Mouse (Mus musculus): ENCODE measurements around the gene Rbm7. TPM values are rescaled to one million over a fixed set of nuclear protein-coding genes. Genes with fewer than 3 reads are reported as not detected.
"Not testable (repeated sequence)": the region's sequence is repeated elsewhere in the genome, so short reads cannot be mapped to it uniquely, and the experiment has no call there.

The Rbm7 gene
- polyA plus RNA-seq, 1 experiment from 2014 or later: 128 TPM

DNA sequence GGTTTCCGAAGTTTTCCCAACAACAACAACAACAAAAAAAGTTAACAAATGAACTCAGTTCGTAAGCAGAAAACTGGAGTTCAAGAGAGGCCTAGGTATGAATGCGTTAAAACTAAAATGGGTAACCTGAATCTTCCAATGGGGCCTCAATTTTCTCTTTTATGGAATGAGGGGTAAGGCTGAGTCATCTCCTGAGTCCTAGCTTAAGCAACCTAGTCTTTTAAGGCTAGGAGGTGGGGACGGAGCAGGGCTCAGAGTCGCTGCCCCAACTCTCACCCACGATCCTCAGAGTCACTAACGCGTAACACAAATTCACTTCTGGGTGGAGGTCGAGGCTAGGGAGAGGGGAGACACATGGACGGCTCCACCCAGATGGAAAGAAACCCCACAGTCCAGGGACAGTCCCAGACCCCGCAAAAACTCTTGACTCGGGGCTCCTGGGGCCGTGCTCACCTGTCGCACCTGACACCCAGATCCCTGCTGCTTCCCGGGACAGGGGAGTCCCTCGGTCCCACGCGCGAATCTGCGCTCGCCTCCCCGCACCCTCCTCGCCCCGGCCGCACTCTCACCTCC is 15.2 kb downstream of the Rbm7 start:
- Histone ChIP-seq H3K27ac (no peak overlapping the region), H3K27me3 (no peaks in the 10 kb centered on the region), H3K4me3 (replicated peaks) (peak overlapping the region; percentile 79), H3K9me3 (no peaks in the 10 kb centered on the region), H3K36me3 (peaks cover 31% of the 10 kb centered on the region), H3K4me1 (replicated peaks) (peaks cover 13% of the 10 kb centered on the region), H3K9ac (replicated peaks) (peak overlapping the region; percentile 72), H3K4me2 (peak overlapping the region; percentile 82)
- ATAC-seq (ENCODE audit: insufficient number of reproducible peaks, insufficient read depth, low FRiP score, low TSS enrichment, low read depth): peak; percentile 81
- 6% methylated on average over 24 of the region's 25 CpGs for WGBS

- H3K4me3 ChIP-seq (replicated peaks): no peak overlapping the region
- H3K4me2 ChIP-seq: no peak overlapping the region
- H3K27me3 ChIP-seq: no peaks in the 10 kb centered on the region
- H3K27ac ChIP-seq: no peak overlapping the region
- no peak overlapping the region for H3K9ac ChIP-seq (replicated peaks)
- peaks cover 13% of the 10 kb centered on the region for H3K4me1 ChIP-seq (replicated peaks)
- peaks cover 36% of the 10 kb centered on the region for H3K36me3 ChIP-seq
- 92% methylated on average over 4 of the region's 4 CpGs for WGBS
- ATAC-seq (ENCODE audit: insufficient number of reproducible peaks, insufficient read depth, low FRiP score, low TSS enrichment, low read depth): no peak
- no peaks in the 10 kb centered on the region for H3K9me3 ChIP-seq
These were observed 16.3 kb downstream of the Rbm7 start for GRCm38 (mm10) chr9:48478808-48479207.

GRCm38 (mm10) chr9:48476236-48477165 is 18.6 kb downstream of the Rbm7 start:
- peaks cover 51% of the 10 kb centered on the region for H3K36me3 ChIP-seq
- no peak overlapping the region for H3K4me3 ChIP-seq (replicated peaks)
- H3K4me1 ChIP-seq (replicated peaks): peaks cover 8% of the 10 kb centered on the region
- H3K9me3 ChIP-seq: no peaks in the 10 kb centered on the region
- ATAC-seq (ENCODE audit: insufficient number of reproducible peaks, insufficient read depth, low FRiP score, low TSS enrichment, low read depth): no peak
- no peaks in the 10 kb centered on the region for H3K27me3 ChIP-seq
- no peak overlapping the region for H3K4me2 ChIP-seq
- H3K27ac ChIP-seq: no peak overlapping the region
- no peak overlapping the region for H3K9ac ChIP-seq (replicated peaks)
- 95% methylated on average over 10 of the region's 10 CpGs for WGBS

DNA sequence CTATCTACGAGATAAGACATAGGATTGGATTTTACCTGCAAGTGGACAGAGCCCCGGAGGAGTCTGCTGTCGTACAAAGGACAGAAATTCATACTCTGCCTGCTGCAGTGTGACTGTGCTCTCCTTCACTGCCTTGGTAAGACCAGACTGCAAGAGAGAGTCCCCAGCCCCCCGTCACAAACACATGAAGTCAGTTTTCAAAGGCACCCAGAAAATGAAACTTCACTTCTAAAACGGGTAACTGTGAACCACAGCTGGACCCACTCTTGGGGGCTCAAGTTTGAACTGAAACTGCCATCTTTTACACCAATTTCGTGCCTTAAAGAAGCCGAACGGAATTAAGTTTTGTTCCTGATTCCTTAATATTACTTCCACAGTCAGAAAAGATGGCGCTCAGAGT is 20.7 kb downstream of the Rbm7 start:
- no peaks in the 10 kb centered on the region for H3K9me3 ChIP-seq
- no peaks in the 10 kb centered on the region for H3K27me3 ChIP-seq
- no peak overlapping the region for H3K4me3 ChIP-seq (replicated peaks)
- H3K9ac ChIP-seq (replicated peaks): no peak overlapping the region
- no peak overlapping the region for H3K27ac ChIP-seq
- peaks cover under 1% of the 10 kb centered on the region for H3K4me1 ChIP-seq (replicated peaks)
- peaks cover 65% of the 10 kb centered on the region for H3K36me3 ChIP-seq
- no peak overlapping the region for H3K4me2 ChIP-seq
- ATAC-seq (ENCODE audit: insufficient number of reproducible peaks, insufficient read depth, low FRiP score, low TSS enrichment, low read depth): no peak
- WGBS: 89% methylated on average over 9 of the region's 9 CpGs

- Histone ChIP-seq H3K27me3 (no peaks in the 10 kb centered on the region), H3K9ac (replicated peaks) (no peak overlapping the region), H3K27ac (no peak overlapping the region), H3K36me3 (peaks cover 67% of the 10 kb centered on the region), H3K4me3 (replicated peaks) (no peak overlapping the region), H3K9me3 (no peaks in the 10 kb centered on the region), H3K4me2 (no peak overlapping the region), H3K4me1 (replicated peaks) (no peaks in the 10 kb centered on the region)
- 92% methylated on average over 12 of the region's 12 CpGs for WGBS
- ATAC-seq (ENCODE audit: insufficient number of reproducible peaks, insufficient read depth, low FRiP score, low TSS enrichment, low read depth): no peak
These were observed 22.0 kb downstream of the Rbm7 start for GRCm38 (mm10) chr9:48473131-48473530.

DNA sequence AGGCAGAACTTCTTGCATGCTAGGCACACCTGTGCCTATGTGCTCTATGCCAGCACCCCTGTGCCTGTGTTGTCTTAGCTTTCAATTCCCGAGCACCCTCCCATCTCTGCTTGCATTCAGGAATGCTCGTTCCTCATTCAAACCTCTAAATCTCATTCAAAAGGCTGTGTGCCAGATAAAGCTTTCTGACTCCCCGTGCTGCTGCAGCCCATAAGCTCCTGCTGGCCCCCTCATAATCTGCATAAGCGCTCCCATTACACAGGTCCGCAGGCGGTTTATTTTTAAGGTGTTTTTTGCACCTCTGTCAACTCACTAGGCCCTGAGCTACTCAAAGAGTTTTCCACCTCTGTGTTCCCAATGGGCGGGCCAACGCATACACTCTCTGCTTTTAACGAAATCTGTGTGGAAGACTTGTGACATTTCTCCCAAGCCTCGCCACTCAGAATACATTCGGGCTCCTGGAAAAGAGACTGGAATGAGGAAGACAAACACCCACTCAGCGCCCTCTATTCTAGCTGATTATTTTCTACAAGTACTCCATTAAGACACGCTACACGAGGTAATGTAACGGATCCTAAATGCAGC is 22.6 kb downstream of the Rbm7 start:
- Histone ChIP-seq H3K27me3 (no peaks in the 10 kb centered on the region), H3K4me3 (replicated peaks) (no peak overlapping the region), H3K27ac (no peak overlapping the region), H3K9me3 (no peaks in the 10 kb centered on the region), H3K4me2 (no peak overlapping the region), H3K4me1 (replicated peaks) (no peaks in the 10 kb centered on the region), H3K36me3 (peaks cover 67% of the 10 kb centered on the region), H3K9ac (replicated peaks) (no peak overlapping the region)
- no peak for ATAC-seq (ENCODE audit: insufficient number of reproducible peaks, insufficient read depth, low FRiP score, low TSS enrichment, low read depth)
- WGBS: 91% methylated on average over 15 of the region's 15 CpGs

DNA sequence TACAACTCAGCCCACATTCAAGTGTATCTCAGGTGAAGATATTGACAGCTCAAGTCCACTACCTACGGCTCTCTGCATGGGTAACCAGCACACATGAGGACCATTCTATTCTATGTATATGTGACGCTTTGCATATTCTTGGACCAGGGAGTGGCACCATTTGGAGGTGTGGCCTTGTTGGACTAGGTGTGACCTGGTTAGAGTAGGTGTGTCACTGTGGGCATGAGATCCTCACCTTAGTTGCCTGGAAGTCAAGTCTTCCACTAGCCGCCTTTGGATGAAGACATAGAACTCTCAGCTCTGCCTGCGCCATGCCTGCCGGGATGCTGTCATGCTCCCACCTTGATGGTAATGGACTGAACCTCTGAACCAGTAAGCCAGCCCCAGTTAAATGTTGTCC is 27.6 kb downstream of the Rbm7 start:
- not testable (repeated sequence) for H3K4me2 ChIP-seq; H3K4me1 ChIP-seq (replicated peaks); H3K27me3 ChIP-seq; ATAC-seq (ENCODE audit: insufficient number of reproducible peaks, insufficient read depth, low FRiP score, low TSS enrichment, low read depth); H3K9ac ChIP-seq (replicated peaks); H3K27ac ChIP-seq; H3K9me3 ChIP-seq; H3K4me3 ChIP-seq (replicated peaks)
- H3K36me3 ChIP-seq: peaks cover 54% of the 10 kb centered on the region
- WGBS: 98% methylated on average over 5 of the region's 5 CpGs

- H3K9me3 ChIP-seq: peaks cover 9% of the 10 kb centered on the region; the same call in 1 of the 2 replicates
- H3K4me1 ChIP-seq (replicated peaks): no peaks in the 10 kb centered on the region
- 68% methylated on average over 3 of the region's 3 CpGs for WGBS
- no peak overlapping the region for H3K4me3 ChIP-seq (replicated peaks)
- no peak overlapping the region for H3K9ac ChIP-seq (replicated peaks)
- H3K27ac ChIP-seq: no peak overlapping the region
- H3K4me2 ChIP-seq: no peak overlapping the region
- ATAC-seq (ENCODE audit: insufficient number of reproducible peaks, insufficient read depth, low FRiP score, low TSS enrichment, low read depth): no peak
- H3K36me3 ChIP-seq: peaks cover 48% of the 10 kb centered on the region
- H3K27me3 ChIP-seq: no peaks in the 10 kb centered on the region
These were observed 28.3 kb downstream of the Rbm7 start for GRCm38 (mm10) chr9:48466804-48467203.

GRCm38 (mm10) chr9:48465671-48466070 is 29.4 kb downstream of the Rbm7 start:
- no peak overlapping the region for H3K4me3 ChIP-seq (replicated peaks)
- peaks cover 9% of the 10 kb centered on the region; the same call in 1 of the 2 replicates for H3K9me3 ChIP-seq
- no peaks in the 10 kb centered on the region for H3K4me1 ChIP-seq (replicated peaks)
- peaks cover 37% of the 10 kb centered on the region for H3K36me3 ChIP-seq
- no peak overlapping the region for H3K4me2 ChIP-seq
- no peak overlapping the region for H3K9ac ChIP-seq (replicated peaks)
- H3K27me3 ChIP-seq: no peaks in the 10 kb centered on the region
- WGBS: 94% methylated on average over 3 of the region's 3 CpGs
- H3K27ac ChIP-seq: no peak overlapping the region
- ATAC-seq (ENCODE audit: insufficient number of reproducible peaks, insufficient read depth, low FRiP score, low TSS enrichment, low read depth): no peak

DNA sequence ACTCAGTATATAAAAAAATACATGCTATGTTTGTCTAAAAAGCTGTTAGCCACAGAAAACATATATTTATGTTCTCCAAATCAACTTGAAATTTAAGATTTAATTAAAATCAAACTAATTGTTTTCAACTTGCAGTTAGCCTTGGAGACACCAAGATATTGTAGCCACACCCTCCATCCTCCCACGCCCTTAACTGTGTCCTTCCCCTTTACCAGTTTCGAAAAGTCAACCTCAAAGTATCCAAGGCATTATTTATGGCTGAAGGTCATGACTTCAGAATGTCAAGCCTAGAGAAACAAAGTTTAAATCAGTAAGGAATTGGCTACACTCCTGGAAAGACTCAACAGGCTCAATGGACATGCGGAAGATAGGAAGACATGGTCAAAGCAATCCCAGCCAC is 33.6 kb downstream of the Rbm7 start:
- no peak overlapping the region for H3K27ac ChIP-seq
- WGBS: 84% methylated on average over 3 of the region's 3 CpGs
- peaks cover 12% of the 10 kb centered on the region; the same call in 1 of the 2 replicates for H3K36me3 ChIP-seq
- no peak overlapping the region for H3K4me2 ChIP-seq
- H3K9ac ChIP-seq (replicated peaks): no peak overlapping the region
- H3K4me1 ChIP-seq (replicated peaks): no peaks in the 10 kb centered on the region
- no peak for ATAC-seq (ENCODE audit: insufficient number of reproducible peaks, insufficient read depth, low FRiP score, low TSS enrichment, low read depth)
- no peak overlapping the region for H3K4me3 ChIP-seq (replicated peaks)
- 0 out of 2 replicates have a peak, but pooled peaks cover 4% of the 10 kb centered on the region for H3K9me3 ChIP-seq
- no peaks in the 10 kb centered on the region for H3K27me3 ChIP-seq

DNA sequence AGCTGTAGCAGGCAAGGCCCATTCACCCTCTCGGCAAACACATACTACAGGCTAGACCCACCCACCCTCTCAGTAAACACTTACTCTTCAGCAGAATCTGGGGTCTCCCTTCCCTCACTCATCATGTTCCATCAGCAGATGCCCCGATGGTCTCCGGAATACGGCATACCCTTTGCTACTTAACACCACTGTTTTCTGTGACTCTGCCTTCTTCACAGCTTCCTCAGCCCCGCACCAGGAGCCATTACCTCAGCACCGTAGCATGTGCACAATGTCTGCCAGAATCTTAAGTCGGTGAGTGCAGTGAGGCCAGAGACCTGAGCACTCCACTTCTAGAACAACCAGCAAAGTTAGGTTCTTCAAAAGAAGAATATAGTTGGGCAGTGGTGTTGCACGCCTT is 34.4 kb downstream of the Rbm7 start:
- H3K4me2 ChIP-seq: no peak overlapping the region
- no peak overlapping the region for H3K9ac ChIP-seq (replicated peaks)
- H3K4me1 ChIP-seq (replicated peaks): no peaks in the 10 kb centered on the region
- 89% methylated on average over 8 of the region's 8 CpGs for WGBS
- 0 out of 2 replicates have a peak, but pooled peaks cover 4% of the 10 kb centered on the region for H3K9me3 ChIP-seq
- H3K4me3 ChIP-seq (replicated peaks): no peak overlapping the region
- ATAC-seq (ENCODE audit: insufficient number of reproducible peaks, insufficient read depth, low FRiP score, low TSS enrichment, low read depth): no peak
- peaks cover 7% of the 10 kb centered on the region; the same call in 1 of the 2 replicates for H3K36me3 ChIP-seq
- no peaks in the 10 kb centered on the region for H3K27me3 ChIP-seq
- no peak overlapping the region for H3K27ac ChIP-seq

All from limb, embryonic 12.5 days (tissue).